Mouse (Mus musculus): ENCODE data around the gene Gfi1.

Gene Gfi1

GRCm38 (mm10) chr5:107722661-107723532, 2.9 kb downstream of the Gfi1 start:
- DNase-seq = peak; percentile 76 to 77

- DNase-seq = no peak
These were observed 4.2 kb downstream of the Gfi1 start for GRCm38 (mm10) chr5:107721638-107722011.

- peak in 1 of 2 experiments; percentile 45 for DNase-seq
These were observed 4.7 kb downstream of the Gfi1 start for GRCm38 (mm10) chr5:107720991-107721637.

GRCm38 (mm10) chr5:107720511-107720910, 5.3 kb downstream of the Gfi1 start:
- peak in 1 of 2 experiments; percentile 42 for DNase-seq

GRCm38 (mm10) chr5:107719786-107720185, 6.0 kb downstream of the Gfi1 start:
- DNase-seq = no peak

GRCm38 (mm10) chr5:107719209-107719608, 6.6 kb downstream of the Gfi1 start:
- DNase-seq = no peak

- peak; percentile 82 to 92 for DNase-seq
These were observed 7.9 kb downstream of the Gfi1 start for GRCm38 (mm10) chr5:107717871-107718361.

GRCm38 (mm10) chr5:107711689-107712088, 14.1 kb downstream of the Gfi1 start:
- DNase-seq = peak in 1 of 2 experiments; percentile 2

- DNase-seq = no peak
These were observed 17.6 kb downstream of the Gfi1 start for GRCm38 (mm10) chr5:107708124-107708797.

GRCm38 (mm10) chr5:107706262-107706661, 19.6 kb downstream of the Gfi1 start:
- no peak for DNase-seq

GRCm38 (mm10) chr5:107705756-107706155, 20.1 kb downstream of the Gfi1 start:
- DNase-seq = no peak

GRCm38 (mm10) chr5:107703207-107703763, 22.6 kb downstream of the Gfi1 start:
- DNase-seq = peak; percentile 43 to 51

- DNase-seq = peak in 1 of 2 experiments; percentile 52
These were observed 24.2 kb downstream of the Gfi1 start for GRCm38 (mm10) chr5:107701658-107702057.

GRCm38 (mm10) chr5:107700873-107701272, 25.0 kb downstream of the Gfi1 start:
- DNase-seq = no peak

GRCm38 (mm10) chr5:107698888-107699287, 26.9 kb downstream of the Gfi1 start:
- peak in 1 of 2 experiments; percentile 8 for DNase-seq

GRCm38 (mm10) chr5:107695019-107695418, 30.8 kb downstream of the Gfi1 start:
- no peak for DNase-seq

GRCm38 (mm10) chr5:107688499-107688866, 37.4 kb downstream of the Gfi1 start:
- DNase-seq = no peak

GRCm38 (mm10) chr5:107687592-107688498, 38.0 kb downstream of the Gfi1 start:
- DNase-seq = peak; percentile 87 to 90

- no peak for DNase-seq
These were observed 38.7 kb downstream of the Gfi1 start for GRCm38 (mm10) chr5:107687161-107687560.

GRCm38 (mm10) chr5:107684380-107684779, 41.5 kb downstream of the Gfi1 start:
- no peak for DNase-seq

GRCm38 (mm10) chr5:107681300-107681699, 44.5 kb downstream of the Gfi1 start:
- DNase-seq = no peak

GRCm38 (mm10) chr5:107678392-107678791, 47.4 kb downstream of the Gfi1 start:
- DNase-seq = no peak

Measured in thymus, postnatal 36 days (tissue).